Mouse (Mus musculus) ovary, postnatal 10 days (tissue): ENCODE data around the gene Tasp1.
"Not testable (repeated sequence)": the region's sequence is repeated elsewhere in the genome, so short reads cannot be mapped to it uniquely, and the experiment has no call there.

Experiments
- DNase-seq: peaks from one replicate; pipeline ENCODE4 v3.0.0; 2022; ENCODE audit warnings: low spot score

The Tasp1 gene

DNA sequence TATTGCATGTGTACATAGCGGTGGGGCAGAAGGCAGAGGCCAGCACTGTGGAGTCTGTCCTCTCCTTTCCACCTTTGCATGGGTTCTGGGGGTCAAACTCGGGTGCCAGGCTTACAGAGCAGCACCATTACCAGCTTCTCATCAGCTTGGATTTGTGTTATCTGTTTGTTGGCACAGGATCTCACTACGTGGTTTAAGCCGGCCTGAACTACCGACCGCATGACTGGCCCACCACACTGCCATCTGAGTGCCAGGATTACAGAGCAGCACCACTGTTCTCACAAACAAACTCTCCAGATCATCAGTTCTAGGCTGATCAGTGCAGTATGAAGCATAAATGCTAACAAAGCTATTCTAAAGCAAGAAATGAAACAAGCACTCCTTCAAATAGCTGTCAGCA, 8.5 kb downstream of the Tasp1 start:
- no peak for DNase-seq

DNA sequence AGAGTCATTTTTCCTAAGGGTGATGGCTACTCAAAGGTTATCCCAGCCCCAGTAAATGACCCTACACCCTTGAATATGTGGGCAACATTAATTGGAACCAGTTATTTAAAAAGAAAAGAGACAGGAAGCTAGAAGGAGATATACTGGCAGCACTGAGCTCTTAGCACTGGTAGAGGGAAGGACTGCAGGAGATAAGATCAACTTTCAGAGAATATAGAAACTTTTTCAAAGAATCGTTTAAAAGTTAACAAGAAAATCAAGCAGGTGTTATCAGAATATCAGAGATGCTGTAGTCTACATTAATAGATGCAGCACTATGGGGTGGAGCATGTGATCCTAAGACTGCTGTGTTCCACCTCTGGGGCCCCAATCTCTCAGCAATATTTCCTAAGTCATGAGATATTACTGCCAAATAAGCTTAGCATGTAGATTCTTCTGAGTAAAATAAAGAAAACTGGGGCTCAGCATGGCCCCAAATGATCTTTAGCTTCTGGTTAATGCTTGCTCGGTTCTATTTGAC, 14.9 kb downstream of the Tasp1 start:
- DNase-seq: no peak

DNA sequence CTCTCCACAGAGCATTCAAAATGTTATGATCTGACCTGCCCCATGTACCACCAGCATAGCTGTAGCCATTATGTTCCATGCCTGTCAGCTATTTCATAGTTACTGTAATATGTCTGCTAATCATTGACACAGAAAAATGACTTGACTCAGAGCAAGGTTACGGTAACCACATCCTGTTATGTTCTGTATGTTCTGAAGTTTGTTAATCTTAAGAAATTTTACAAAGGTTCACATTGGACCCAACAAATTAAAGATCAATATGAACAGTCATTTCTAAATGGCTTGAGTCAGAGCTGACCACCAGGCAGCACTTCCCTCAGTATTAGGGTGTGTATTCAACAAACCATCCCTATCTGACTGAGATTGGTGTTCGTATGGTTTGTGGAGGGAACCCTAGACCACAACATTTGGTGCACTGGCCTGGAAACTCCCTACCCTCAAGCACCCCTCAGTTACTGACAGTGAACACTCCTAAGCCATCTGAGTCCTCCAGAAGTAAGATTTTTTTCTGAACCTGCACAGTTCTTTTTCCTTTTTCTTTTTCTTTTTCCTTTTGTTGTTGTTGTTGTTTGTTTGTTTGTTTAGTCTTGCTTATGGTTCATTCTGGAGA, 24.0 kb downstream of the Tasp1 start:
- no peak for DNase-seq

DNA sequence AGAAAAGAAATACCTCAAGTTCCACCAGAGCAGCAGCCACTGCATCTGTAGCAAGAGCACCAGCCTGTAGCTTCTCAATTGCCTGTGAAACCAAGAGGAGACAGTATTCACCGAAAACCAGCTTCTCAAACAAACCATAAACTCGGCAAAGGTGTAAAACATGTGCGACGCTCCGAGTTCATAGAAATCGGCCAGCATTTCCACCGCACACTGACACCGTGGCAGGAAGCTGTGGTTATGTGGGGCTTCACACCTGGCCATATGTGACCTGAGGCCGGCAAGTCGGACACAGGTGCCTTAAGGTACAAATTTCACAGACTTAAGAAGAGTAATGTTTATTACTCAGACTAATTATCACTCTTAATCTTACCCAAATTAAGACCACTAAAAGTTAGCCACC, 24.5 kb downstream of the Tasp1 start:
- no peak for DNase-seq

GRCm38 (mm10) chr2:140037459-140037858, 29.1 kb downstream of the Tasp1 start:
- DNase-seq: no peak

DNA sequence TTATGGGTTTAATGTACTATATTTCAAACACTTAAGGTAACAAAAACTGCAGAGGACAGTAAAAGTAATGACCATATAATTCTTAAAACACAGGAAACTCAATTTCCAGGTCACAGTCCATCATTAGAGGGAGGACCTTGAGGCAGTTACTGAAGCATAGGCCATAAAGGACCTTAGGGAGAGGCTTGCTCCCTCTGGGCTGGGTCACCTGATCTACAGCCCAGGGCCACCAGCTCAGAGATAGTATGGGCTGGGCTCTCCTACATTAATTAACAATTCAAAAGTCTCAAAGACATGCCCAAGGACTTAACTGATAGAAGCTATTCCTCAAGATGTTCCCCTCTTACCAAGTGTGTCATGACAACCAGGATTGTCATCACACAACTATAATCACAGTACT, 29.8 kb downstream of the Tasp1 start:
- no peak for DNase-seq

- no peak for DNase-seq
Measured at GRCm38 (mm10) chr2:140024937-140025336, 41.7 kb downstream of the Tasp1 start.

- no peak for DNase-seq
Measured at GRCm38 (mm10) chr2:140007406-140007805, 59.2 kb downstream of the Tasp1 start.

- DNase-seq: no peak
Measured at GRCm38 (mm10) chr2:139998170-139998569, 68.4 kb downstream of the Tasp1 start.

GRCm38 (mm10) chr2:139989907-139990306, 76.7 kb downstream of the Tasp1 start:
- not testable (repeated sequence) for DNase-seq

DNA sequence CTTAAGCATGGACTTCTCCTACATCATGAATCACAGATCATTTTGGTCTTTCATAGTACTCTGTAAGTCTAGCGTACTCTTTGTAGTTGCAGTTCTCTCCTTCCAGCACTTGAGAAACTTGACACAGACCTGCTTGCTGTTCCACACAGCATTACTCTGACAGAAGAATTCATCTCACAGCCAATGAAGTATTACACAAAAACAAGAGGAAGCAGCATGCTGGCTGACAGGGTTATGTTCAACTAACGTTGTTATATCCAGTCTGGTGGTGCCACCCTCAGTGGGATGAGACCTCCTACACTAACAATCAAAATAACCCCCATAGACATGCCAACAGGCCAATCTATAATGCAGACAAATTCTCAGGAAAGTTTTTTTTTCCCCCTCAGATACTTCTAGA, 99.2 kb downstream of the Tasp1 start:
- no peak for DNase-seq

DNA sequence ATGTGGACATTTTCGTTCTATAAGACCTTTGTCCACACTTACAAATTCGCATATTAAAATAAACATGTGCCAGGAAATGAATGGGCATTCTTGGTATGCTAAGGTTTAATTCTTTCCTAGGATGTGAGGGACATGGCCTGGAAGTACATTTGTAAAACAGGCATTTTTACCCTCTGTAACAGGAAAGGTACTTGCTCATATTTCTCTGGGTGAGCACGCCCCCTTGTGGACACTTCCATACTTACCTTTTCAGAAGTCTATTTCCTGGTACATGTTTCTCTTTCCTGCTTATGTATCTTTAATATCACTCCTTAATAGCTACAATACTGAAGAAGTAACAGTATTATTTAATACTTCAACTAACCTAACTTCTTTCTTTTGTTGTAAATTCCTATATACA, 100.3 kb downstream of the Tasp1 start:
- DNase-seq: no peak

DNA sequence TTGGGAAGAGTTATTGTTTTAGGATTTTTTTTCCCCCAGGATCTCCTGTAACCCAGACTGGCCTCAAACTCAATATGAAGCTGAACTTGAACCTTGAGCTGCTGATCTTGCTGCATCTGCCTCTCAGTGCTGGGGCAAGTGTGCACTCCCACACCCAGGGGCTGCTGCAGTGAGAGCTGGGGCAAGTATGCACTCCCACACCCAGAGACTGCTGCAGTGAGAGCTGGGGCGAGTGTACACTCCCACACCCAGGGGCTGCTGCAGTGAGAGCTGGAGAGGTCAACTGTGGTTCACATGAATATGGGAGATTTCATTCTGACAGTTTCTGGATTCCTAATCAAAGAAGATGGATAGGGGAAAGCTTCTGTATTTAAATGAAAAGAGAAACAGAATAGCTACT, 117.8 kb downstream of the Tasp1 start:
- no peak for DNase-seq

DNA sequence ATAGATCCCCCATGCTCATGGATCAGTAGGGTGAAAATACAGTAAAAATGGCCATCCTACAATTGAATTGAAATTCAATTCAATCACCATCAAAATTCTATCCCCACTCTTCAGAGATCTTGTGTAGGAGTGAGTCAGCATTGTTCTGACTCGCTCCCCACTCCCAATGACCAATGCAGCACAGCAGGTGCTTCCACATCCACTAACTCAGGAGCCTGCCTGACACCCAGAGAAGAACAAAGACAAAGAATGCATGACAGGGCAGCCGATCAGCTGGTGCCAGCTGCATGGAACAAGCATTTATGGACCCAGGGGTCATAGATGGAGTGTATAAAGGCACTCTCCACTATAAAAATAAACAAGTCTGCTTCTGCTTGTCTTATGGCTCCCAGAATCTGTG, 129.0 kb downstream of the Tasp1 start:
- no peak for DNase-seq

GRCm38 (mm10) chr2:139934577-139934976, 132.0 kb downstream of the Tasp1 start:
- DNase-seq: no peak

DNA sequence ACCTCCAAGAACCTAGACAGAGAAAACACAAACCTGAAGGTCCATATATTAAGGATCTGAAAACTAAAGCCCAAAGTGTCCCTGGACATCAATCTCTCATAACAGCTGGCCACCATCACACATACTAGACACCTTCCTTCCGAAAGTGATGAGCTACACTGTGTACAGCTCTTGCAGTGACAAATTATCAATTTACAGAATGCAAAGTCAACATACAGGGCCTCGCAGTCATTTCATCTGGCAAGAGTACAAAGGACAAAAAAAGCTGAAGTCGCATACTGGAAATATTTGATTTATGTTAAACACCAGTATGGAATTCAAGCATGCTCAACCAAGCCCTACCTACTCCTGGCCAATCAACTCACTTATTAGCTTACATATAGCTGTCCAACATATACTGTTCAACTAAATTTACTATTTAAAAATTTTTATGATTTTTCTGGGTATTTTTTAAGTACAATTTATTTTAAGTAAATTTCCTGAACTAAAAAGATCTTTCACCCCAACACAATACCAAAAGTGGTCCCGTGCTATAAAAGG, 132.5 kb downstream of the Tasp1 start:
- no peak for DNase-seq

DNA sequence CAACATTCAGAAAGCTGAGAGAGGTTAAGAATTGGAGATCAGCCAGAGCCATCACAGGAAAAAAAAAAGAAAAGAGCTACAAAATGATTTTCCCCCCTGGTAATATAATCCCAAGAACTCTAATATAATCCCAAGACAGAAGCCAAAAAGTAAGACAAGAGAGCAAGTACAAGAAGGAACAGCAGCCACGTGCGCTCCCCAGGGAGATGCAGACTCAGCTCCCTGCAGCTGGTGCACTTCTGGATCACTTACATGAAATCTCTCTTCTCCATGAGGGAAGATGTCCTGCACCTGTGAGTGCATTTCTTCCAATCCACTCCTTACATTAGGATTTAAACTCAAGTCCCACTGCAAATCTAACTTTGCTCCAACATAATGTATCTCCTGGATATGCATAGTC, 134.4 kb downstream of the Tasp1 start:
- no peak for DNase-seq

GRCm38 (mm10) chr2:139924937-139925336, 141.7 kb downstream of the Tasp1 start:
- DNase-seq: no peak

GRCm38 (mm10) chr2:139921395-139921794, 145.2 kb downstream of the Tasp1 start:
- not testable (repeated sequence) for DNase-seq

DNA sequence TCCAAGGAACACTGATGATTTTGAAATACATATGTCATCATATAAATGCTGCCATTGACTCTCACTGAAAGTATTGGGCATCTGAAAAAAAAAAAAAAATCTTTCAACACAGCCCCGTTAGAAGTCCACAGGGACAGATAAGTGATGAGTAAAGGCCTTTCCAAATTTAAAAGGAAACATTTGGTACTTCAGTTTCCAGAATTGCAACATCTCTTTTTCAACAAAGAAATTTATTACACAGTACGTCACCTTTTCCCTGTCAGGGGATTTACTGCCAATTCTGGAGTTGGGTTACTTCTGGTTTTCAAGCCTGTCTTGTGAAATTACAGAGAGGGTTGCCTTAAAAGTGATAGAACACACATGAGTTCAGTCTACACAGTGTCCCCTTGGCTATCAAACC, 146.8 kb downstream of the Tasp1 start:
- DNase-seq: no peak

- no peak for DNase-seq
Measured at GRCm38 (mm10) chr2:139906441-139907157, 160.0 kb downstream of the Tasp1 start.

GRCm38 (mm10) chr2:139891405-139892089, 175.1 kb downstream of the Tasp1 start:
- no peak for DNase-seq

DNA sequence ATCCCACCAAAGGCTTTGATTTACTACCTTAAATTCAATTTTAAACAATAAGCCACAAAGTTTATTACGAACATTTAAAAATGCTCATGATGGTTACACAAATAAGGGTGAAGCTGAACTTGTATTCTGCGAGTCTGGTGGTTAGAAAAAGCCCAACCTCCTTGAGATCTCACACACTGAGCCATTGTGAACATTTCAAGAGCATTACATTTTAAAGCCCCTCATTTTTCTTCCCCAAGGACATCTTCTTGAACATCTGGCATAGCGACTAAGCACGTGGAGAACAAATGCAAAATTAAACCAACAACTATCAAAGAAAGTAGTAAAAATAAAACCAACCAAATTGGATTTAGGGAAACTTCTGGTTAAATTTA, 182.4 kb downstream of the Tasp1 start:
- no peak for DNase-seq
